Mouse (Mus musculus): ENCODE data around the gene Tbc1d20.

DNA sequence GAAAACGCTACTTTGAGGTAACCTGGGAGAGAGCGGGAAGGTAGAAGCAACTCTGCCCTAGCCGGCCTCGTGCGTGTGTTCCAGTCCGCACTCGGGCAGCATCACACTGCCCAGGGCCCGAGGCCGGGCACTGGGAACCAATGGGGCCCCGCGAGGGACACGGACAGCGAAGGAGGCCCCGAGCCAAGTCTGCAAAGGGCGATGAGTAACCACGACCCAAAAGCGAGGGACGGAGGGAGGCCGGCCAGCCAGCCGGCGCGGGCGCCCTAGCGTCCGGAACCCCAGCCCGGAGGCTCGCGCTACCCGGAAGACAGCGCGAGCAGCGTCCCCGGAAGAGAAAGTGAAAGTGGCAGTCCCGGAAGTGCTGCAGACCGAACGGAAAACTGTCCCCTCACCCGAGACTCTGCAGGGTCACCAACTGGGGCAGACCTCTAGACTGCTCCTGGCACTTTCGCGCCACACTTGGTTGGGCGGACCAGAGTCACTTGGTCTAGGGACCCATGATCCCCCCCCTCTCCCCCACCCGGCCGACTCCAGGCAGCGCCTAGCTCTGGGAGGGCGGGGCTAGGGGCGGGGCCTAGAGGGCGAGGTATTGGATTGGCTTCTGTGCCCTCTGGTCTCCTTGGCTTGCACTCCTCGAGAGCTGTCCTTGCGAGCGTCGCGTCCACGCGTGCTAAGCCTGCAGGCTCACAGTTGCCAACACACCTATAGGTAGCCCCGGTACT is 38.6 kb downstream of the Tbc1d20 start, which contains the start of gene Rbck1:
- TF ChIP-seq CTCF (IDR thresholded peaks at IDR 0.05; ENCODE audit: low read depth, low read length) (no peak), POLR2A (IDR thresholded peaks at IDR 0.05; ENCODE audit: extremely low read depth, insufficient read depth, low read length) (0 out of 2 replicates have a peak, but pooled peaks have one; percentile 46)
